Mouse (Mus musculus): Measurements from ENCODE around the gene Btbd35f23.
"Not testable (repeated sequence)": the region's sequence is repeated elsewhere in the genome, so short reads cannot be mapped to it uniquely, and the experiment has no call there.

Btbd35f23 gene

GRCm38 (mm10) chrX:3076575-3076974, at the start of gene Btbd35f23:
Btbd35f23 (plus strand) TSS chrX:3076875.
- DNase-seq (ENCODE audit: low spot score in 2 of 2): not testable (repeated sequence)

All from spleen, postnatal 10 days (tissue).